Mouse (Mus musculus) midbrain, postnatal 0 days (tissue): ENCODE data around the gene Vmn1r152. TPM values are rescaled to one million over a fixed set of nuclear protein-coding genes. Genes with fewer than 3 reads are reported as not detected.
"Not testable (repeated sequence)": the region's sequence is repeated elsewhere in the genome, so short reads cannot be mapped to it uniquely, and the experiment has no call there.

ENCODE experiments used
- ATAC-seq: fragments of 200-750 bp; cut with Nextera tagmentation; 2 replicates; pipeline ENCODE4 v1.8.0; 2017; ENCODE audit warnings: moderate number of reproducible peaks, mild to moderate bottlenecking, moderate TSS enrichment, moderate library complexity; ENCODE audit not compliant: low FRiP score
- DNase-seq: peaks from one replicate; pipeline ENCODE4 v3.0.0-alpha.2; 2015; ENCODE audit warnings: low spot score
- H3K27ac ChIP-seq: fragments of 300-500 bp; sonication (generic); 2 replicates; pipeline ENCODE4 v1.5.1; 2014; ENCODE audit warnings: low read depth, mild to moderate bottlenecking, low read length, mixed read lengths
- H3K27me3 ChIP-seq: fragments of 300-500 bp; sonication (generic); 2 replicates; pipeline ENCODE4 v1.6.1; 2014; ENCODE audit warnings: low read length, control low read depth, mixed read lengths; ENCODE audit not compliant: insufficient read depth
- H3K36me3 ChIP-seq: fragments of 300-500 bp; sonication (generic); 2 replicates; pipeline ENCODE4 v1.6.1; 2014; ENCODE audit warnings: low read length, control low read depth, mixed read lengths; ENCODE audit not compliant: insufficient read depth
- H3K4me1 ChIP-seq: fragments of 300-500 bp; sonication (generic); 2 replicates; pipeline ENCODE4 v1.6.1; 2014; ENCODE audit warnings: mild to moderate bottlenecking, control low read depth, antibody characterized with exemption, low read length, mixed read lengths; ENCODE audit not compliant: insufficient read depth
- H3K4me2 ChIP-seq: fragments of 300-500 bp; sonication (generic); 2 replicates; pipeline ENCODE4 v1.6.1; 2014; ENCODE audit warnings: low read depth, mild to moderate bottlenecking, low read length, mixed read lengths; ENCODE audit not compliant: poor library complexity, severe bottlenecking
- H3K4me3 ChIP-seq: fragments of 300-500 bp; sonication (generic); 2 replicates; pipeline ENCODE4 v1.5.1; 2014; ENCODE audit warnings: low read depth, mild to moderate bottlenecking, low read length, moderate library complexity
- H3K9ac ChIP-seq: fragments of 300-500 bp; sonication (generic); replicated peaks from 2 replicates; pipeline ENCODE4 v1.6.1; 2014; ENCODE audit warnings: mild to moderate bottlenecking, low read length, moderate library complexity, mixed read lengths; ENCODE audit not compliant: poor library complexity, severe bottlenecking
- H3K9me3 ChIP-seq: fragments of 300-500 bp; sonication (generic); 2 replicates; pipeline ENCODE4 v1.6.1; 2016; ENCODE audit warnings: low read length, control low read depth
- WGBS: fragments of 180-500 bp; shearing (Covaris S2); extraction: QIAGEN DNeasy Blood & Tissue Kit; methylation state at CpG from one replicate; pipeline ENCODE4 v1.1.7; 2014; 5-methylcytosine and 5-hydroxymethylcytosine counted together
- polyA plus RNA-seq: library from polyadenylated mRNA; unstranded; fragments of >200 nt; fragmentation: Nextera tagmentation; extraction: Ambion mirVana; gene quantifications from 2 replicates; pipeline ENCODE4 v1.2.1, GENCODE M21; 2015
- total RNA-seq: library from RNA; depleted of rRNA; stranded (reverse); fragments of >200 nt; gene quantifications from 2 replicates; pipeline ENCODE4 v1.2.3, GENCODE M21; 2014; rRNA removed

The Vmn1r152 gene
- total RNA-seq (not detected in 2 replicates), polyA plus RNA-seq (not detected in 2 replicates)

- H3K4me3 ChIP-seq, ATAC-seq, H3K4me1 ChIP-seq, H3K36me3 ChIP-seq, H3K9ac ChIP-seq, DNase-seq, H3K27ac ChIP-seq, H3K4me2 ChIP-seq, H3K27me3 ChIP-seq, H3K9me3 ChIP-seq: not testable (repeated sequence)
- no CpG with 5 or more reads among the region's 3 CpGs for WGBS
These were observed at the start of gene Vmn1r152 for GRCm38 (mm10) chr7:22522667-22523066. Gene Vmn1r152, plus strand, starts transcription at chr7:22522967.

- H3K4me3 ChIP-seq, DNase-seq, H3K36me3 ChIP-seq, H3K9ac ChIP-seq, ATAC-seq, H3K27me3 ChIP-seq, H3K4me2 ChIP-seq, H3K4me1 ChIP-seq, H3K27ac ChIP-seq, H3K9me3 ChIP-seq: not testable (repeated sequence)
- 35% methylated on average over 1 of the region's 3 CpGs for WGBS
These were observed 23.2 kb upstream of the Vmn1r152 start, which contains the start of gene Vmn1r151 for GRCm38 (mm10) chr7:22499578-22499977. Gene Vmn1r151, minus strand, starts transcription at chr7:22499678.

- H3K36me3 ChIP-seq, H3K4me3 ChIP-seq, DNase-seq, H3K4me1 ChIP-seq, H3K4me2 ChIP-seq, H3K9ac ChIP-seq, H3K27ac ChIP-seq, ATAC-seq, H3K9me3 ChIP-seq, H3K27me3 ChIP-seq: not testable (repeated sequence)
- no CpG with 5 or more reads among the region's 1 CpGs for WGBS
These were observed 12.0 kb downstream of the Vmn1r152 start, which contains the start of gene Gm8677 for GRCm38 (mm10) chr7:22534787-22535186. Gene Gm8677, minus strand, starts transcription at chr7:22534887.

- no CpG with 5 or more reads among the region's 3 CpGs for WGBS
- not testable (repeated sequence) for H3K4me2 ChIP-seq, H3K4me1 ChIP-seq, DNase-seq, H3K4me3 ChIP-seq, H3K36me3 ChIP-seq, H3K27ac ChIP-seq, H3K9ac ChIP-seq, H3K27me3 ChIP-seq, H3K9me3 ChIP-seq, ATAC-seq
These were observed 42.5 kb downstream of the Vmn1r152 start, which contains the start of gene Gm4201 for GRCm38 (mm10) chr7:22565243-22565642. Gene Gm4201, minus strand, starts transcription at chr7:22565343.

Other genes starting within 250 kb of the Vmn1r152 start
- gene Gm4187, start 193.2 kb upstream of the Vmn1r152 start, total RNA-seq, result not detected in 2 replicates
- gene Gm4187, start 193.2 kb upstream of the Vmn1r152 start, polyA plus RNA-seq, result not detected in 2 replicates
- not detected in 2 replicates for gene Gm8660, start 151.9 kb upstream of the Vmn1r152 start, total RNA-seq
- gene Gm8660, start 151.9 kb upstream of the Vmn1r152 start, polyA plus RNA-seq, result not detected in 2 replicates
- gene Vmn1r148, start 109.4 kb upstream of the Vmn1r152 start, total RNA-seq, result not detected in 2 replicates
- not detected in 2 replicates for gene Vmn1r148, start 109.4 kb upstream of the Vmn1r152 start, polyA plus RNA-seq
- gene Vmn1r149, start 84.7 kb upstream of the Vmn1r152 start, total RNA-seq, result not detected in 2 replicates
- not detected in 2 replicates for gene Vmn1r149, start 84.7 kb upstream of the Vmn1r152 start, polyA plus RNA-seq
- not detected in 2 replicates for gene Gm10665, start 58.9 kb upstream of the Vmn1r152 start, total RNA-seq
- gene Gm10665, start 58.9 kb upstream of the Vmn1r152 start, polyA plus RNA-seq, result not detected in 2 replicates
- not detected in 2 replicates for gene Vmn1r151, start 23.3 kb upstream of the Vmn1r152 start, total RNA-seq
- not detected in 2 replicates for gene Vmn1r151, start 23.3 kb upstream of the Vmn1r152 start, polyA plus RNA-seq
- gene Gm8677, start 11.9 kb downstream of the Vmn1r152 start, total RNA-seq, result not detected in 2 replicates
- not detected in 2 replicates for gene Gm8677, start 11.9 kb downstream of the Vmn1r152 start, polyA plus RNA-seq
- gene Gm4201, start 42.4 kb downstream of the Vmn1r152 start, total RNA-seq, result not detected in 2 replicates
- not detected in 2 replicates for gene Gm4201, start 42.4 kb downstream of the Vmn1r152 start, polyA plus RNA-seq
- gene Gm4565, start 65.2 kb downstream of the Vmn1r152 start, total RNA-seq, result not detected in 2 replicates
- not detected in 2 replicates for gene Gm4565, start 65.2 kb downstream of the Vmn1r152 start, polyA plus RNA-seq
- gene Vmn1r155, start 135.1 kb downstream of the Vmn1r152 start, total RNA-seq, result not detected in 2 replicates
- gene Vmn1r155, start 135.1 kb downstream of the Vmn1r152 start, polyA plus RNA-seq, result not detected in 2 replicates
- gene Gm8693, start 169.3 kb downstream of the Vmn1r152 start, total RNA-seq, result not detected in 2 replicates
- gene Gm8693, start 169.3 kb downstream of the Vmn1r152 start, polyA plus RNA-seq, result not detected in 2 replicates
- not detected in 2 replicates for gene Gm4567, start 196.7 kb downstream of the Vmn1r152 start, total RNA-seq
- gene Gm4567, start 196.7 kb downstream of the Vmn1r152 start, polyA plus RNA-seq, result not detected in 2 replicates
- gene Vmn1r157, start 238.7 kb downstream of the Vmn1r152 start, total RNA-seq, result not detected in 2 replicates
- gene Vmn1r157, start 238.7 kb downstream of the Vmn1r152 start, polyA plus RNA-seq, result not detected in 2 replicates